In genomic region chr13:56357955-56358354, GRCm38 (mm10) we compare ENCODE assay signal across 22 mouse cellular contexts.
"Had no signal": no experiment of that assay in that cellular context is flagged by ENCODE, and none has a peak within 500 bp of the region (broad histone marks: within the 10 kb centered on the region; RNA-seq: fewer than 3 reads in every experiment).

No protein-coding gene starts in this region.

- H3K9ac ChIP-seq: heart, embryonic 12.5 days; hindbrain, embryonic 12.5 days; hindbrain, embryonic 14.5 days; intestine, embryonic 15.5 days; limb, embryonic 13.5 days had no signal

- H3K4me1 ChIP-seq: heart, embryonic 10.5 days; heart, embryonic 12.5 days; hindbrain, embryonic 10.5 days; hindbrain, embryonic 12.5 days; intestine, embryonic 15.5 days had no signal

- DNase-seq: gastrocnemius, adult 2 months; gastrocnemius, postnatal 10 days; gastrocnemius, postnatal 25 days; heart, adult 18-20 months; heart, postnatal 10 days; heart, postnatal 4 days; kidney, adult 18-20 months; kidney, adult 8-10 months; kidney, postnatal 10 days; kidney, postnatal 36 days; layer of hippocampus, adult 9-11 months had no signal

- H3K36me3 ChIP-seq: heart, embryonic 10.5 days; heart, embryonic 12.5 days; hindbrain, embryonic 10.5 days; hindbrain, embryonic 12.5 days; intestine, embryonic 15.5 days; limb, embryonic 13.5 days had no signal

- H3K4me2 ChIP-seq: heart, embryonic 12.5 days; hindbrain, embryonic 12.5 days; hindbrain, embryonic 14.5 days; intestine, embryonic 15.5 days; limb, embryonic 13.5 days had no signal

- H3K27ac ChIP-seq: gastrocnemius, adult 2 months; heart, embryonic 10.5 days; hindbrain, embryonic 10.5 days; hindbrain, embryonic 12.5 days; hindbrain, embryonic 14.5 days; intestine, embryonic 15.5 days; left cerebral cortex, adult 2 months; limb, embryonic 13.5 days had no signal

- H3K9me3 ChIP-seq: heart, embryonic 10.5 days; heart, embryonic 12.5 days; hindbrain, embryonic 10.5 days; hindbrain, embryonic 12.5 days; intestine, embryonic 15.5 days; limb, embryonic 13.5 days had no signal

- H3K27me3 ChIP-seq: hindbrain, embryonic 12.5 days; intestine, embryonic 15.5 days; limb, embryonic 13.5 days had no signal

- ATAC-seq: hindbrain, embryonic 16.5 days; inflammation-experienced regulatory T-cells, adult 6 months; intestine, embryonic 15.5 days; intestine, postnatal 0 days had no signal

- H3K4me3 ChIP-seq: gastrocnemius, adult 2 months; heart, embryonic 10.5 days; heart, embryonic 12.5 days; hindbrain, embryonic 10.5 days; hindbrain, embryonic 12.5 days; intestine, embryonic 15.5 days; left cerebral cortex, adult 2 months; limb, embryonic 13.5 days had no signal
